9 mouse cellular contexts compared by ENCODE assay signal in the genomic region with DNA sequence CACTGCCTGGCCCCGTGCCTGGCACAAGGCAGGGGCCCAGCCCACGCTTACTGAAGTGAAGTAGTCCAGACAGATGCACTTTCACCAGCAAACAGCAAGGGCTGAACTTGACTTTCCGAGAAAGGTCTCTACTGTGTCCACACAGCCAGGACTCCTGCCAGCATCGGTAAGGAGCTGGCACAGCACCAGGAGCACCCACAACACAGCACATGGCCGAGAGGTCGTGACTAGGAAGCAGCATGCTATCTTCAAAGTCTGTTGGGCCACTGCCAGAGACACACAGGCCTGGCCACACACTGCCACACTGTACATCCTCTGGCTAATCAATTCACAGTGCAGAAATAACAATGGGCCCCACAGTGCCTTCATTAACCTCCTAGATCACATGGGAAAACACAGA.
DNase-seq lines count a peak whose midpoint lies in the region; ATAC-seq and TF ChIP-seq lines count a peak whose summit lies in the region.
"Had no signal": no experiment of that assay in that cellular context is flagged by ENCODE, and none has a peak within 500 bp of the region (broad histone marks: within the 10 kb centered on the region; RNA-seq: fewer than 3 reads in every experiment).

No protein-coding gene starts in this region.

- H3K4me3 ChIP-seq in forebrain, embryonic 10.5 days, result no peak overlapping the region
- H3K4me3 ChIP-seq in forebrain, postnatal 0 days (ENCODE audit: low read depth, low read length), result no peak overlapping the region
- H3K4me3 ChIP-seq in liver, postnatal 0 days (ENCODE audit: low read depth, low read length), result no peak overlapping the region

- intact Hi-C loops in heart, postnatal 14 days (cut with DNase I), result loop anchor here (10.0 kb wide), 1 partner anchor 381 kb away; no protein-coding TSS in a partner anchor

- peak; percentile 43; the same call in 1 of the 2 replicates for TF ChIP-seq EP300 in liver, postnatal 0 days (IDR thresholded peaks at IDR 0.05; ENCODE audit: low read depth)

- no peak overlapping the region for H3K9ac ChIP-seq in forebrain, postnatal 0 days
- H3K9ac ChIP-seq in liver, postnatal 0 days (replicated peaks), result no peak overlapping the region; the same call in 1 of the 2 replicates
- H3K9ac ChIP-seq: liver, embryonic 14.5 days had no signal

- H3K27ac ChIP-seq in forebrain, embryonic 10.5 days, result 0 out of 2 replicates have a peak overlapping the region, but pooled peaks have one; percentile 25
- no peak overlapping the region for H3K27ac ChIP-seq in forebrain, postnatal 0 days (ENCODE audit: low read depth, low read length)
- peak overlapping the region; percentile 77 for H3K27ac ChIP-seq in liver, postnatal 0 days (ENCODE audit: low read depth)
- H3K27ac ChIP-seq: liver, embryonic 14.5 days had no signal

- WGBS in forebrain, embryonic 10.5 days, result 80% methylated on average over 6 of the region's 6 CpGs
- 44% methylated on average over 6 of the region's 6 CpGs for WGBS in forebrain, postnatal 0 days
- WGBS in liver, postnatal 0 days (ENCODE audit: insufficient replicate concordance), result 29% methylated on average over 6 of the region's 6 CpGs

- H3K4me2 ChIP-seq in forebrain, postnatal 0 days (ENCODE audit: low read depth), result no peak overlapping the region
- H3K4me2 ChIP-seq in liver, postnatal 0 days (ENCODE audit: low read depth, low read length), result 0 out of 2 replicates have a peak overlapping the region, but pooled peaks have one; percentile 6

- no peak for ATAC-seq in forebrain, postnatal 0 days
- peak; percentile 20 for ATAC-seq in liver, postnatal 0 days
- no peak for ATAC-seq in inflammation-experienced regulatory T-cells, adult 6 months

- H3K9me3 ChIP-seq in forebrain, embryonic 10.5 days, result no peaks in the 10 kb centered on the region
- H3K9me3 ChIP-seq in forebrain, postnatal 0 days (ENCODE audit: low read length), result no peaks in the 10 kb centered on the region
- H3K9me3 ChIP-seq in liver, postnatal 0 days (ENCODE audit: low read length), result no peaks in the 10 kb centered on the region

- no peaks in the 10 kb centered on the region for H3K36me3 ChIP-seq in forebrain, embryonic 10.5 days (replicated peaks)
- H3K36me3 ChIP-seq in forebrain, postnatal 0 days (ENCODE audit: insufficient read depth), result no peaks in the 10 kb centered on the region
- no peaks in the 10 kb centered on the region for H3K36me3 ChIP-seq in liver, postnatal 0 days (replicated peaks; ENCODE audit: insufficient read depth, low read length)

- H3K27me3 ChIP-seq in forebrain, embryonic 10.5 days (ENCODE audit: poor library complexity, severe bottlenecking), result no peaks in the 10 kb centered on the region
- no peaks in the 10 kb centered on the region for H3K27me3 ChIP-seq in forebrain, postnatal 0 days (ENCODE audit: insufficient read depth, low read length)
- no peaks in the 10 kb centered on the region for H3K27me3 ChIP-seq in liver, postnatal 0 days (ENCODE audit: insufficient read depth, low read length)

- DNase-seq in forebrain, embryonic 10.5 days (ENCODE audit: extremely low spot score, low spot score), result no peak
- no peak for DNase-seq in forebrain, postnatal 0 days
- peak; percentile 64 for DNase-seq in NIH3T3 (ENCODE audit: low read depth)
- peak; percentile 70 for DNase-seq in heart, postnatal 14 days
- DNase-seq in liver, postnatal 0 days, result peak; percentile 78
- DNase-seq in gastrocnemius, postnatal 4 days (ENCODE audit: low spot score in 2 of 2), result no peak
- DNase-seq in right cerebral cortex, postnatal 36 days (ENCODE audit: low spot score in 2 of 2), result no peak

- TF ChIP-seq CTCF in forebrain, postnatal 0 days (IDR thresholded peaks at IDR 0.05; ENCODE audit: low read depth), result no peak
- TF ChIP-seq CTCF in liver, postnatal 0 days (IDR thresholded peaks at IDR 0.05; ENCODE audit: low read depth), result no peak

- peaks cover 28% of the 10 kb centered on the region for H3K4me1 ChIP-seq in forebrain, embryonic 10.5 days
- H3K4me1 ChIP-seq in forebrain, postnatal 0 days (ENCODE audit: insufficient read depth), result peaks cover 3% of the 10 kb centered on the region; the same call in 1 of the 2 replicates
- H3K4me1 ChIP-seq in liver, postnatal 0 days (ENCODE audit: insufficient read depth), result peaks cover 59% of the 10 kb centered on the region

Comparison
In these comparisons a context has a peak if more than half of its experiments do, and no peak if none do; other contexts are left out.
1. DNase-seq: peak in NIH3T3 (single experiment), heart, postnatal 14 days (2 of 2) and liver, postnatal 0 days (single experiment); none in forebrain, embryonic 10.5 days (single experiment), forebrain, postnatal 0 days (single experiment), gastrocnemius, postnatal 4 days (0 of 2) and right cerebral cortex, postnatal 36 days (0 of 2).